Mouse (Mus musculus) cortical plate, adult 2 months (tissue): ENCODE measurements around the gene Triml2. TPM values are rescaled to one million over a fixed set of nuclear protein-coding genes. Genes with fewer than 3 reads are reported as not detected.

ENCODE experiments used
- H3K27ac ChIP-seq: fragments of 200-500 bp; 2 replicates; pipeline ENCODE4 v1.5.1; 2012; ENCODE audit warnings: low read length, control low read depth, inconsistent platforms; ENCODE audit not compliant: insufficient read depth
- H3K4me1 ChIP-seq: fragments of 200-500 bp; 2 replicates; pipeline ENCODE4 v1.6.1; 2011; ENCODE audit warnings: low read length; ENCODE audit not compliant: control insufficient read depth, insufficient read depth
- H3K4me3 ChIP-seq: fragments of 200-500 bp; 2 replicates; pipeline ENCODE4 v1.5.1; 2011; ENCODE audit warnings: mild to moderate bottlenecking, low read length, control low read depth; ENCODE audit not compliant: insufficient read depth
- CTCF ChIP-seq: fragments of 200-500 bp; IDR thresholded peaks from 2 replicates; pipeline ENCODE4 v1.5.1; 2011; ENCODE audit warnings: mild to moderate bottlenecking, control low read depth, low read length; ENCODE audit not compliant: insufficient read depth; ENCODE audit errors: extremely low read depth
- POLR2A ChIP-seq: fragments of 200-500 bp; IDR thresholded peaks from 2 replicates; pipeline ENCODE4 v1.6.1; 2011; ENCODE audit warnings: mild to moderate bottlenecking, low read length, control low read depth; ENCODE audit not compliant: insufficient read depth; ENCODE audit errors: extremely low read depth
- polyA plus RNA-seq: library from polyadenylated mRNA; depleted of rRNA; stranded (reverse); fragments of >200 nt; gene quantifications from 2 replicates; pipeline ENCODE4 v1.2.3, GENCODE M21; 2012; rRNA removed

Gene Triml2
- polyA plus RNA-seq, result not detected in 2 replicates

DNA sequence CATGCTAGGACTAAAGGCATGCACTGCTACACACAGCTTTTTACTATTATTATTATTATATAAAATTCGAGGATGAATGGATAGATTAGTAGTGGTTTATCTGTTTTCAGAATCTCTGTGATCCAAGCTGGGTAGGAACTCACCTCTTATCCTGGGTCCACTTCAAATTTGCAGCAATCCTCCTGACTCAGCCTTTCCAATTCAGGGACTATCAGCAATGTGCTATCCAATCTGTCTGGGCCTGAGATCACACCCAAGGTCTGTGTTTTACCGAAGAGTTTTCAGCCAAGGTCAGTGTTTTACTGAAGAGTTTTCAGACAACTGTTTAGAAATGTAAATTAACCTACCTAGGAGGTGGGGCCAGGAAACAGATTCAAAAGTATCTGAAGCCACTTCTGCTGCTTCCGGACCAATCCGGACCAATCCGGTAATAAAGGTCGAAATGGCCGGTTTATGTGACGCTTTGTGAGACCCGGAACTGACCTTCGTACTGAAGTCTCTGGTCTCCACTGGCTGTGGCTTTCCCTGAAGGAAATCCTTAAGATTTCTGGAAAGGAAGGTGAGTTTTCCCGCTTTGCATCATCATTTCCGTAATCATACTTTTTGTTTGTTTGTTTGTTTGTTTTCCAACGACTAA lies at the start of gene Triml2:
Triml2 (plus strand) TSS at position 488 of the 637 bp plus-strand sequence.
- no peak within 1 kb of the TSS for H3K4me3 ChIP-seq
- H3K4me1 ChIP-seq, result no peaks in the 10 kb centered on the region
- H3K27ac ChIP-seq, result no peak within 1 kb of the TSS
- no peak for TF ChIP-seq CTCF
- TF ChIP-seq POLR2A, result no peak

DNA sequence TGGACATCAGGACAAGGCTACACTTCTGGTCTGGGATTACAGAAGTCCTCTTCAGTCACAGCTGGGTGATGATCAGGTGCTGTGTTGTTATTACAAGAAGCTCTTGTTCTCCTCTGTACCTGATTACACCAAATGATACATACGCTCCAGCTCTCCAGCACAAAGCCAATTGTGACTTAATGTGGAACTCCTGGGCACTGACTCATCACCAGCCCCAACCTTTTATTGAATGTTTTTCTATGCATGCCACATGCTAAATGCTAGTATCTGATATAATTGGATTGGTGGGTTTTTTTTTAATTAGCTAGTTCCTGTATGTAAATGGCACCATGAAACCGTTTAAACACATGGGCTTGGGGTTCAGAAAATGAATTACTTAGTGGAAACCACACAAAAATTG lies 39.0 kb upstream of the Triml2 start, which contains the start of gene Triml1:
Triml1 (minus strand) TSS at position 101 of the 400 bp plus-strand sequence.
- Histone ChIP-seq H3K4me3 (no peak within 1 kb of the TSS), H3K27ac (no peak within 1 kb of the TSS), H3K4me1 (no peaks in the 10 kb centered on the region)
- TF ChIP-seq CTCF (no peak), POLR2A (no peak)

DNA sequence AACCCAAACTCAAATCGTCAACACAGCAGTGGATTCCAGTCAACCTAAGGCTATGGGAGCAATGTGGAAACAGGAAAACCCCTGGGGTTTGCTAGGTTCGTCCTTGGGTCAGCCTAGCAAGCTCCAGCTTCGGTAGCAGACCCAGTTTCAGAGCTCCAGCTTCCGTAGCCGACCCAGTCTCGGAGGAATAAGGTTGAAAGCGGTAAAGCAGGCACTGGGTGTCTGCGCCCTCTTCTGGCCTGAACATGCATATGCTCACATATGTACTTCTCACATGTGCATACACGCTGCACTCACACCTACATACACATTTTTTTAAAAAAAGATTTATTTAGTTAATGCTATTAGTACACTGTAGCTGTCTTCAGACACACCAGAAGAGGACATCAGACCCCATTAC lies 31.0 kb upstream of the Triml2 start:
- no peak overlapping the region for H3K4me3 ChIP-seq
- no peaks in the 10 kb centered on the region for H3K4me1 ChIP-seq
- no peak overlapping the region for H3K27ac ChIP-seq
- TF ChIP-seq POLR2A, result no peak
- peak; percentile 23; the same call in 1 of the 2 replicates for TF ChIP-seq CTCF

DNA sequence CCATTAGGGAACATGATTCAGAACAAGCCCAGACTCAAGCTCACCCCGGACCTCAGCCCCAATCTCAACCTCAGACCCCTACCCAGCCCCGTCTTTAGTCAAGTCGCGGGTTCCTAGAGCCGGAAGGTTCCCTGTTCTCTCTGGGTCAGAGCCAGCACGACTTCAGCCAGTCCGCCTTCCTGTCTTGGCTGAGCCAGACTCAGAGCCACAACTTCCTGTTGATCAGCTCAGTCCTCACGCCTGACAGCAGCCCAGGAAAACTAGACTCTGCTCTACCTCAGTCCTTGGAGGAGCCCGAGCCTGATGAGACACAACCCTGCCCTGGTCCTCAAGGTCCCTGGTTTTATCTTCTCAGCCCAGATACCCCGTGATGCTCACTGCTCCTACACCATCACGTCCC lies 17.1 kb upstream of the Triml2 start:
- Histone ChIP-seq H3K4me3 (no peak overlapping the region), H3K27ac (no peak overlapping the region), H3K4me1 (no peaks in the 10 kb centered on the region)
- no peak for TF ChIP-seq CTCF
- no peak for TF ChIP-seq POLR2A

DNA sequence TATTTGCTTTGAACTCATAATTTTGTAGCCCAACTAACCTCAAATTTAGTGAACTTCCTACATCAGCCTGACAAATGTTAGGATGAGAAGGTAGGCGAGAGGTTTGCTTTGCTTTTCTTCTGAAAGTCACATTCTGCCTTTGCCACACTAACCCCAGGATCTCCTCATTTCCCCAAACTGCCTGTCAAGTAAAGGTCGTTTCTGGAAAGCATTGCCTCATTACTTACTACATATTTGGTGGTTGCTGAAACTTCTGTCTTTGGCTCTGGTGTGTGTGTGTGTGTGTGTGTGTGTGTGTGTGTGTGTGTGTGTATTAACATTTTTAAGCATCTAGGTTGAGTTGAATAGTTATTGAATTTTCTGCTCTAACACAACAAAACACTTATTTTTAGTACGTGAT lies 15.9 kb upstream of the Triml2 start:
- H3K4me3 ChIP-seq, result no peak overlapping the region
- TF ChIP-seq CTCF (no peak), POLR2A (no peak)
- H3K27ac ChIP-seq, result no peak overlapping the region
- H3K4me1 ChIP-seq, result no peaks in the 10 kb centered on the region

DNA sequence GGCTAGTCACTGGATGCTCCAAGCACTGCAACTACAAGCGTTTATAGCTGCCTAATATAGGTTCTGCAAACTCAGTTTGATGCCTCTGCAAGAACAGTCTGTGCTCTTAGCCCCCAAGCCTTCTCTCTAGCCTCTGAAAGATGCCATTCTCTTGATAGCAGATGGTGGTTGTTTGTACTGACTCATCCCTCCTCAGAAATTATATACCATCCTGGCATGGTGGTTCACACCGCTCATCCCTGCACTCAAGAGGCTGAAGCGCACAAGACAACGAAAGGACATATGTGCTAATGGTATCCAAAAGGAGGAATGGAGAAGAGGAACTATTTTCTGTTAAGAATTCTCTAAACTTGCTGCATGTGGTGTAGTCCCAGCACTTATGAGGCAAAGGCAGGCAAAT lies 12.3 kb upstream of the Triml2 start:
- Histone ChIP-seq H3K4me3 (no peak overlapping the region), H3K4me1 (no peaks in the 10 kb centered on the region), H3K27ac (no peak overlapping the region)
- TF ChIP-seq POLR2A (no peak), CTCF (no peak)

DNA sequence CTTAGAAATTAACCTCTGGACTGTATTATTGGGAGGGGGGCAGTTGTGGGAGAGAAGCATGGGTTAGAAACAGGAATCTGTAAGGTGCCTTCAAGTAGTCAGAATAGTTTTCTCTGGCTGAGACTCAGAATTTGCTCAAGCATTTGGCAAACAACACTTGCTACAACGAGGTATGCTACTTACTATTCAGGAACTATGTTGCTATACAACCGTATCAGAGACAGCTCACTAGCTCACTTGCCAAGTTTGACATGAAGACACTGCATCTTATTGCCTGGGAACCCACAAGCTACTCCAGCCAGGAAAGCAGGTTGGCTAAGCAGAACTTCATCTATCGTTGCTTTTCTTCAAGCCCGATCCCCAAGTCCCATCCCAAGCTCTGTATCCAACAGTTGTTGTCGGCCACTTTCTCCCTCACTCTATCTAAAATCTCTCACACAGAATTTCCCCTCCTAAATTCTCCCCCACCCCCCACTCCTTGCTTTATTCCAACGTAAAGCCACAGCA lies 11.0 kb upstream of the Triml2 start:
- Histone ChIP-seq H3K27ac (no peak overlapping the region), H3K4me3 (no peak overlapping the region), H3K4me1 (no peaks in the 10 kb centered on the region)
- TF ChIP-seq CTCF (no peak), POLR2A (no peak)

DNA sequence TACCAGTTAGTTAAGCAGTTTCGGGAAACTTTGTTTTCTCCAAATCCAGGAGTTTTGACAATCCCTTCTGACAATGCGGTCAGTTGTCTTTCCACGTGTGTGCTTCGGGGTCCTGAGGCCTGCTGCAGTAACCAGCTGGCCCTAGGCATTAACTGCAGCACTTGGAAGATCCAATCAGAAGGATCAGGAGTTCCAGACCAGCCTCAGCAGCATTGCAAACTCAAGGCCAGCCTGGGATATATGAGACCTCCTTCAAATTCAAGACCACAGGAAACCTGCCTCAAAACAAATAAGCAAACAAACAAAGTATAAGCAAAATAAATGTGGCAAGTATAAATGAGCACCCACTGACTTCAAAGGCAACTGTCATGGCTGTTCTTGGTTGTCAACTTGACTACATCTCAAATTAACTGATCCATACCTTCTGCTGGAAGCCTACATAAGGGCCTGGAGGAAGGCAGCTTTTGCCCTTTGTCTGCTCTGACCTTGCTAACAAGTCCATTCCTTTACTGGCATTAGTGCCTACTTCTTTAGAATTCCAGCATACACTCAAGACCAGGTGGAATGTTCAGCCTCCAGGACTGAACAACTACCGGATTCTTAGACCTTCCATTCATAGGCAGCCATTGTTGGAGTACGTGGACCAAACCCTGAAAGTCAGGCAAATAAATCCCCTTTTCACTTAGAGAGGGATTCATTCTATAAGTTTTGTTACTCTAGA lies 3.4 kb upstream of the Triml2 start:
- no peak for TF ChIP-seq POLR2A
- no peak for TF ChIP-seq CTCF
- Histone ChIP-seq H3K4me1 (no peaks in the 10 kb centered on the region), H3K4me3 (no peak overlapping the region), H3K27ac (no peak overlapping the region)

DNA sequence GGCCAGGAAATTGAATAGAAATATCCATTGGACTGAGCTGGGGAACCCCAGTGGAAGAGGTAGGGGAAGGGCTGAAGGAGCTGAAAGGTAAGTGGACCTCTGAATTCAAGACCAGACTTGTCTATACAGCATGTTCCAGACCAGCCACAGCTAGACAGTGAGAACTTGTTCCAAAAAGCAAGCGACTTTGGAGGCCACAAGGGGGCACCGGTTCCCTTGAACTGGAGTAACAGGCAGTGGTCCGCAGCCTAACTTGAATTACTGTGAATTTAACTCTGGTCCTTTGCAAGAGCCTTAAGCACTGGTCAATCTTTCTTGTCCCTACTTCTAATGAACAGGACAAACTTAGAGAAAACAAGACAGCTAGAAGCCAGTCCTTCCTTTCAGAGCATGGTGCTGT lies 2.1 kb upstream of the Triml2 start:
- H3K4me3 ChIP-seq, result no peak overlapping the region
- TF ChIP-seq CTCF (no peak), POLR2A (no peak)
- no peaks in the 10 kb centered on the region for H3K4me1 ChIP-seq
- H3K27ac ChIP-seq, result no peak overlapping the region

DNA sequence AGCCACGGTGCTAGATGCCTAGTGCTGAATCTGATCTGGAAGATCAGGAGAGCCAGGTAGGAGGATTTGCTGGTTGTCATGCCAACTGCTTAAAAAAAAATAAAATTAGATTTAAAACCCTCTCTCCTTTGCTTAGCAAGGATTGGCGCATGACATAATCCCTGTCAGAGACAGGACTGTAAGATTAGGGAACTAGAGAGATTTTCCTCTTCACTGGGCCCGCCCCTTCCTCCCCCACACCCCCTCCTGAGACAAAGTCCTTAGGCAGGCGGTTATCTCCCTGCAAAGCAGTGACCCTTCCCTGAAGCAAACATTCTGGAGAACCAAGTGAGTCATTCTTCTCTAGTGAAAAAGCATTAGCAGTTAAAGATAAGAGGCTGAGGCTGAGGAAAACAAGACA lies 1.2 kb upstream of the Triml2 start:
- no peaks in the 10 kb centered on the region for H3K4me1 ChIP-seq
- no peak overlapping the region for H3K4me3 ChIP-seq
- H3K27ac ChIP-seq, result no peak overlapping the region
- no peak for TF ChIP-seq CTCF
- no peak for TF ChIP-seq POLR2A
